In genomic region chr12:76512731-76513130, GRCm38 (mm10) we compare ENCODE assay signal across 13 mouse cellular contexts. TPM values are rescaled to one million over a fixed set of nuclear protein-coding genes. Genes with fewer than 3 reads are reported as not detected.
DNase-seq lines count a peak whose midpoint lies in the region; ATAC-seq and TF ChIP-seq lines count a peak whose summit lies in the region.
"Had no signal": no experiment of that assay in that cellular context is flagged by ENCODE, and none has a peak within 500 bp of the region (broad histone marks: within the 10 kb centered on the region; RNA-seq: fewer than 3 reads in every experiment).

No protein-coding gene starts in this region.

- peak; percentile 97 for DNase-seq in heart, adult 11 months
- no peak for DNase-seq in heart, embryonic 10.5 days (ENCODE audit: low spot score)
- no peak for DNase-seq in testis, postnatal 14 days (ENCODE audit: low spot score)
- DNase-seq in stomach, postnatal 0 days (ENCODE audit: low spot score) = peak; percentile 34
- no peak for DNase-seq in neural tube, embryonic 10.5 days (ENCODE audit: extremely low spot score, low spot score)
- DNase-seq: retina, postnatal 1 day had no signal

- H3K4me2 ChIP-seq in heart, embryonic 16.5 days (ENCODE audit: low read depth, low read length) = no peak overlapping the region
- no peak overlapping the region for H3K4me2 ChIP-seq in stomach, postnatal 0 days (replicated peaks; ENCODE audit: low read depth)
- H3K4me2 ChIP-seq: embryonic facial prominence, embryonic 15.5 days; hindbrain, embryonic 15.5 days; liver, embryonic 15.5 days; stomach, embryonic 15.5 days had no signal

- H3K4me3 ChIP-seq in heart, embryonic 10.5 days = no peak overlapping the region
- no peak overlapping the region for H3K4me3 ChIP-seq in testis, adult 2 months (ENCODE audit: control insufficient read depth, low read depth, low read length)
- no peak overlapping the region for H3K4me3 ChIP-seq in heart, embryonic 16.5 days (ENCODE audit: low read length)
- H3K4me3 ChIP-seq in stomach, postnatal 0 days (ENCODE audit: low read depth, low read length) = no peak overlapping the region
- H3K4me3 ChIP-seq: embryonic facial prominence, embryonic 15.5 days; hindbrain, embryonic 15.5 days; liver, embryonic 15.5 days; stomach, embryonic 15.5 days had no signal

- 0 out of 2 replicates have a peak, but pooled peaks have one; percentile 52 for ATAC-seq in heart, embryonic 16.5 days (replicated peaks; ENCODE audit: extremely low read depth, insufficient read depth, low FRiP score)
- peak; percentile 35; the same call in 1 of the 2 replicates for ATAC-seq in stomach, postnatal 0 days (ENCODE audit: low FRiP score, low TSS enrichment)
- ATAC-seq in monocyte, adult 5-6 weeks (replicated peaks; ENCODE audit: insufficient number of reproducible peaks, low FRiP score, low TSS enrichment, poor library complexity, severe bottlenecking) = no peak

- no peaks in the 10 kb centered on the region for H3K9me3 ChIP-seq in heart, embryonic 10.5 days
- H3K9me3 ChIP-seq in heart, embryonic 16.5 days (replicated peaks; ENCODE audit: control insufficient read depth, low read length) = no peaks in the 10 kb centered on the region
- H3K9me3 ChIP-seq in stomach, postnatal 0 days (ENCODE audit: control insufficient read depth, low read length) = no peaks in the 10 kb centered on the region
- H3K9me3 ChIP-seq: embryonic facial prominence, embryonic 15.5 days; hindbrain, embryonic 15.5 days; liver, embryonic 15.5 days; stomach, embryonic 15.5 days had no signal

- TF ChIP-seq EP300 in stomach, postnatal 0 days (optimal IDR thresholded peaks at IDR 0.05) = no peak

- WGBS in heart, embryonic 10.5 days = 47% methylated on average over 1 of the region's 1 CpGs
- 14% methylated on average over 1 of the region's 1 CpGs for WGBS in heart, embryonic 16.5 days
- WGBS in stomach, postnatal 0 days = 11% methylated on average over 1 of the region's 1 CpGs

- peaks cover 11% of the 10 kb centered on the region for H3K4me1 ChIP-seq in heart, embryonic 10.5 days
- H3K4me1 ChIP-seq in testis, adult 2 months (ENCODE audit: control insufficient read depth, insufficient read depth, low read length) = no peaks in the 10 kb centered on the region; the same call in 1 of the 2 replicates
- peaks cover 13% of the 10 kb centered on the region for H3K4me1 ChIP-seq in heart, embryonic 16.5 days (ENCODE audit: control insufficient read depth, insufficient read depth, low read length)
- H3K4me1 ChIP-seq in stomach, postnatal 0 days (replicated peaks; ENCODE audit: control insufficient read depth, insufficient read depth) = no peaks in the 10 kb centered on the region
- H3K4me1 ChIP-seq: liver, embryonic 15.5 days; stomach, embryonic 15.5 days had no signal

- no peaks in the 10 kb centered on the region for H3K36me3 ChIP-seq in heart, embryonic 10.5 days
- no peaks in the 10 kb centered on the region for H3K36me3 ChIP-seq in testis, adult 2 months (ENCODE audit: control insufficient read depth, insufficient read depth, low read length)
- no peaks in the 10 kb centered on the region for H3K36me3 ChIP-seq in heart, embryonic 16.5 days (ENCODE audit: control insufficient read depth, insufficient read depth)
- no peaks in the 10 kb centered on the region for H3K36me3 ChIP-seq in stomach, postnatal 0 days (ENCODE audit: control insufficient read depth, insufficient read depth, low read length)
- H3K36me3 ChIP-seq: embryonic facial prominence, embryonic 15.5 days; hindbrain, embryonic 15.5 days; liver, embryonic 15.5 days; stomach, embryonic 15.5 days had no signal

- no peak for TF ChIP-seq POLR2A in testis, adult 2 months (IDR thresholded peaks at IDR 0.05; ENCODE audit: control insufficient read depth, low read depth, low read length)

- H3K9ac ChIP-seq in heart, embryonic 16.5 days (ENCODE audit: low read length) = no peak overlapping the region
- no peak overlapping the region for H3K9ac ChIP-seq in stomach, postnatal 0 days (ENCODE audit: low read length)
- H3K9ac ChIP-seq: embryonic facial prominence, embryonic 15.5 days; hindbrain, embryonic 15.5 days; liver, embryonic 15.5 days; stomach, embryonic 15.5 days had no signal

- H3K27me3 ChIP-seq in heart, embryonic 10.5 days (ENCODE audit: insufficient read depth, poor library complexity, severe bottlenecking) = no peaks in the 10 kb centered on the region
- H3K27me3 ChIP-seq in testis, adult 2 months (ENCODE audit: control insufficient read depth, insufficient read depth, low read length) = no peaks in the 10 kb centered on the region
- H3K27me3 ChIP-seq in heart, embryonic 16.5 days (ENCODE audit: control insufficient read depth, insufficient read depth, low read length) = no peaks in the 10 kb centered on the region
- no peaks in the 10 kb centered on the region for H3K27me3 ChIP-seq in stomach, postnatal 0 days (ENCODE audit: control insufficient read depth, insufficient read depth, low read length)
- H3K27me3 ChIP-seq: embryonic facial prominence, embryonic 15.5 days; hindbrain, embryonic 15.5 days; liver, embryonic 15.5 days; stomach, embryonic 15.5 days had no signal

- no peak overlapping the region for H3K27ac ChIP-seq in heart, embryonic 10.5 days
- peak overlapping the region; percentile 54 for H3K27ac ChIP-seq in testis, adult 2 months (ENCODE audit: control insufficient read depth, insufficient read depth, low read depth, low read length)
- no peak overlapping the region for H3K27ac ChIP-seq in heart, embryonic 16.5 days (ENCODE audit: low read length)
- no peak overlapping the region for H3K27ac ChIP-seq in stomach, postnatal 0 days (replicated peaks)
- H3K27ac ChIP-seq: embryonic facial prominence, embryonic 15.5 days; hindbrain, embryonic 15.5 days; liver, embryonic 15.5 days; stomach, embryonic 15.5 days had no signal

- no peak for TF ChIP-seq CTCF in testis, adult 2 months (IDR thresholded peaks at IDR 0.05; ENCODE audit: control insufficient read depth, insufficient read depth, insufficient replicate concordance, low read depth, low read length)
- no peak for TF ChIP-seq CTCF in stomach, postnatal 0 days (IDR thresholded peaks at IDR 0.05; ENCODE audit: low read depth)

RNA-seq across cellular contexts. Expression of gene Plekhg3, which starts 18.0 kb away (rescaled TPM):
- 5.1 and 5.3 TPM in 2 replicates for polyA plus RNA-seq in heart, embryonic 10.5 days (2016; fragmentation: Nextera tagmentation; extraction: Ambion mirVana)
- polyA plus RNA-seq in testis, adult 2 months (2012; rRNA removed) = 2.2 and 2.7 TPM in 2 replicates
- 6.8 and 9.5 TPM in 2 replicates for polyA plus RNA-seq in heart, embryonic 16.5 days (2015; fragmentation: Nextera tagmentation; extraction: Ambion mirVana)
- 5.7 and 6.4 TPM in 2 replicates for polyA plus RNA-seq in stomach, postnatal 0 days (2015; fragmentation: Nextera tagmentation; extraction: Ambion mirVana)
- 54.4 to 58.3 TPM (median 55.2 TPM) in 3 replicates for total RNA-seq in monocyte, adult 5-6 weeks (2017)

Comparison
In these comparisons a context has a peak if more than half of its experiments do, and no peak if none do; other contexts are left out.
1. DNase-seq: peak in heart, adult 11 months (single experiment) and stomach, postnatal 0 days (single experiment); none in heart, embryonic 10.5 days (single experiment), testis, postnatal 14 days (single experiment) and neural tube, embryonic 10.5 days (single experiment).